Mouse (Mus musculus) liver, postnatal 0 days (tissue): ENCODE results near the gene Fbxo22.

ENCODE experiments used
- CTCF ChIP-seq: sonication (generic); IDR thresholded peaks from 2 replicates; pipeline ENCODE4 v1.5.1; 2016; ENCODE audit warnings: antibody characterized with exemption, low read depth
- EP300 ChIP-seq: IDR thresholded peaks from 2 replicates; pipeline ENCODE4 v1.6.1; 2016; ENCODE audit warnings: antibody characterized with exemption, low read depth, mild to moderate bottlenecking

DNA sequence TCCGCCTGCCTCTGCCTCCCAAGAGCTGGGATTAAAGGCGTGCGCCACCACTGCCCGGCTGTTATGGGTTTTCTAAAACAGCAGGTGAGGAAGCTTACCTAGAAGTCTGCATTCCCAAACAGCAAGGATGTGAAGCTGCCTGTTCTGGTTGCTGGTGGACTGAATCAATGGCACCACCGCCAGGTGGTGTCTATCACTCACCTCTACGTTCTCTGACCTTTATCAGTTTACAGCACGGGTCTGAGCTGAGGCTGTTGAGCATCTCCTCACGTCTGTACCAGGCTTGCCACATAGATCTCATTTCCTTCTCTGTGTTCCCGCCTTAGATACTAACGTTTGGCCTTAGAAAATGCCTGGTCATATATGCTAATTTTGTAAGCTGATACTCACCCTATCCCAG is 20.3 kb downstream of the Fbxo22 start:
- 0 out of 2 replicates have a peak, but pooled peaks have one; percentile 17 for TF ChIP-seq CTCF
- TF ChIP-seq EP300: no peak
